Mouse (Mus musculus) E14TG2a.4 (cell line): ENCODE measurements around the gene Thpo.

ENCODE experiments used
- CTCF ChIP-seq: conservative IDR thresholded peaks from 2 replicates; pipeline ENCODE4 v1.5.1; 2014; ENCODE audit warnings: low read length
- NANOG ChIP-seq: IDR thresholded peaks from 2 replicates; pipeline ENCODE4 v1.6.1; 2014; ENCODE audit warnings: borderline replicate concordance, low read length, mixed read lengths
- POU5F1 ChIP-seq: IDR thresholded peaks from 2 replicates; pipeline ENCODE4 v1.6.1; 2014; ENCODE audit warnings: low read length, borderline replicate concordance

GRCm38 (mm10) chr16:20717978-20718670 lies 16.2 kb downstream of the Thpo start:
- TF ChIP-seq CTCF (no peak), NANOG (no peak), POU5F1 (no peak)
